Mouse (Mus musculus) forebrain, embryonic 11.5 days (tissue): ENCODE data around the gene R3hdm4. TPM values are rescaled to one million over a fixed set of nuclear protein-coding genes. Genes with fewer than 3 reads are reported as not detected.

Experiments
- ATAC-seq: fragments of 200-750 bp; cut with Nextera tagmentation; replicated peaks from 2 replicates; pipeline ENCODE4 v1.8.0; 2017; ENCODE audit warnings: moderate TSS enrichment; ENCODE audit not compliant: low FRiP score
- DNase-seq: peaks from one replicate; pipeline ENCODE4 v3.0.0-alpha.2; 2017; ENCODE audit warnings: low spot score
- H3K27ac ChIP-seq: fragments of 300-500 bp; sonication (generic); 2 replicates; pipeline ENCODE4 v1.5.1; 2014; ENCODE audit warnings: low read depth, low read length
- H3K27me3 ChIP-seq: fragments of 300-500 bp; sonication (generic); 2 replicates; pipeline ENCODE4 v1.6.1; 2014; ENCODE audit warnings: mild to moderate bottlenecking, low read length, mixed read lengths; ENCODE audit not compliant: control insufficient read depth, insufficient read depth
- H3K36me3 ChIP-seq: fragments of 300-500 bp; sonication (generic); 2 replicates; pipeline ENCODE4 v1.6.1; 2014; ENCODE audit warnings: mild to moderate bottlenecking, low read length, moderate library complexity, mixed read lengths; ENCODE audit not compliant: control insufficient read depth, insufficient read depth
- H3K4me1 ChIP-seq: fragments of 300-500 bp; sonication (generic); replicated peaks from 2 replicates; pipeline ENCODE4 v1.6.1; 2014; ENCODE audit warnings: low read length, mixed read lengths; ENCODE audit not compliant: control insufficient read depth, insufficient read depth
- H3K4me2 ChIP-seq: fragments of 300-500 bp; sonication (generic); 2 replicates; pipeline ENCODE4 v1.6.1; 2014; ENCODE audit warnings: low read depth, mild to moderate bottlenecking, low read length, moderate library complexity, mixed read lengths; ENCODE audit not compliant: severe bottlenecking
- H3K4me3 ChIP-seq: fragments of 300-500 bp; sonication (generic); 2 replicates; pipeline ENCODE4 v1.5.1; 2014; ENCODE audit warnings: low read depth, low read length
- H3K9ac ChIP-seq: fragments of 300-500 bp; sonication (generic); 2 replicates; pipeline ENCODE4 v1.6.1; 2014; ENCODE audit warnings: low read length
- H3K9me3 ChIP-seq: fragments of 300-500 bp; sonication (generic); 2 replicates; pipeline ENCODE4 v1.6.1; 2016; ENCODE audit warnings: low read length, mixed read lengths; ENCODE audit not compliant: control insufficient read depth
- WGBS: fragments of 180-500 bp; shearing (Covaris S2); extraction: QIAGEN DNeasy Blood & Tissue Kit; methylation state at CpG from one replicate; pipeline ENCODE4 v1.1.7; 2014; 5-methylcytosine and 5-hydroxymethylcytosine counted together
- polyA plus RNA-seq: library from polyadenylated mRNA; unstranded; fragments of >200 nt; fragmentation: Nextera tagmentation; extraction: Ambion mirVana; gene quantifications from 2 replicates; pipeline ENCODE4 v1.2.1, GENCODE M21; 2014

R3hdm4 gene
- polyA plus RNA-seq, 1 experiment from 2014 or later: 135 TPM

DNA sequence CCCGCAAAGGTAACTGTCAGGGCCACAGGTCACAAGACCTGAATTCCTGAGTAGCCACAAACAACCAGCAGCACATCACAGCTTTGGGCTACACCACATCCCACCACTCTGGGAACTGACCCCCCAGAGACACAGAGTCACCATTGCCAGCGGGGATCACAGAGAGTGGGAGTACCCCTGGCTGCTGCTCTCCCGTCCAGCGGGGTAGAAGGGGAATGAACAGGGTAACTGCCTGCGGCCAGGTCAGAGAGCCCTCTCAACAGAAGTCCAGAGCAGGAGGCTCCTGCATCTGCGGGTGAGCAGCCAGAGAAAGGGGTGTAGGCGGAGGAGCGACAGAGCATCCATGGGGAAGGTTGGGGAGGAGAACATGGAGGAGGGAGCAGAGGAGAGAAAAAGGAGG is 4.9 kb downstream of the R3hdm4 start:
- H3K27me3 ChIP-seq: peaks cover 40% of the 10 kb centered on the region
- no peak for ATAC-seq
- peaks cover 21% of the 10 kb centered on the region for H3K4me1 ChIP-seq
- 7% methylated on average over 8 of the region's 8 CpGs for WGBS
- H3K27ac ChIP-seq: no peak overlapping the region; the same call in 1 of the 2 replicates
- peak overlapping the region; percentile 83 for H3K4me2 ChIP-seq
- no peaks in the 10 kb centered on the region for H3K9me3 ChIP-seq
- DNase-seq: no peak
- H3K9ac ChIP-seq: peak overlapping the region; percentile 94
- no peaks in the 10 kb centered on the region for H3K36me3 ChIP-seq
- peak overlapping the region; percentile 81 for H3K4me3 ChIP-seq

DNA sequence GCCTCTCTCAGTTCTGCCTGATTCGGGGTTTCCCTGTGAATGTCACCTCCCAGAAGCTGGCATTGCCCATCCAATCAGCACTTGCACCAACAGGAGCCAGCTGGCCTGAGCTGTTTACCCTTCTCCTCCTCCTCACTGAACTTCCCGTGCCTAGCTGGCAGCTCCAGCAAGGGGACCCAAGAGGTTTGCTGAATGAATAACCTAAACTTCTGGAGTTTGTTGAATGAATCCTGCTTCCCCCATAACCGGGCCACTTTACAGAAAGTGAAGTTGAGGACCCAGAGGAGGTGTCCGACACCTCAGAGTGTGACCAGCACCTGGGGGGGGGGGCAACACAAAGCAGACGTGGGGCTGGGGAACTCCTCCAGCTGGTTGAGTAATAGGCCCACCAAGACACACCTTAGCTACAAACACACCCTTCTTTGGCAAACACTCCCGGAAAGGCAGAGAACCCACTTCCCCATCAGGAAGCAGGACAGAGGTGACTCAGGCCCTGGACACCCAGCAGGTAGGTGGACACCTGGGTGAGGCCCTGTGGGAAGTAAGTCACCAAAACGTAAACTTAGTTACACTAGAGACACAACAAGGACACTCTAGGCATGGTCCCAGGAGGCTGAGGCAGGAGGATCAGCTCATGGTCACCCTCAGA is 5.9 kb downstream of the R3hdm4 start:
- H3K27ac ChIP-seq: no peak overlapping the region
- H3K4me1 ChIP-seq: peaks cover 15% of the 10 kb centered on the region
- peaks cover 29% of the 10 kb centered on the region for H3K27me3 ChIP-seq
- H3K4me3 ChIP-seq: no peak overlapping the region
- H3K36me3 ChIP-seq: no peaks in the 10 kb centered on the region
- WGBS: 76% methylated on average over 7 of the region's 7 CpGs
- no peak for DNase-seq
- H3K9ac ChIP-seq: peak overlapping the region; percentile 20; the same call in 1 of the 2 replicates
- no peaks in the 10 kb centered on the region for H3K9me3 ChIP-seq
- H3K4me2 ChIP-seq: no peak overlapping the region
- no peak for ATAC-seq

DNA sequence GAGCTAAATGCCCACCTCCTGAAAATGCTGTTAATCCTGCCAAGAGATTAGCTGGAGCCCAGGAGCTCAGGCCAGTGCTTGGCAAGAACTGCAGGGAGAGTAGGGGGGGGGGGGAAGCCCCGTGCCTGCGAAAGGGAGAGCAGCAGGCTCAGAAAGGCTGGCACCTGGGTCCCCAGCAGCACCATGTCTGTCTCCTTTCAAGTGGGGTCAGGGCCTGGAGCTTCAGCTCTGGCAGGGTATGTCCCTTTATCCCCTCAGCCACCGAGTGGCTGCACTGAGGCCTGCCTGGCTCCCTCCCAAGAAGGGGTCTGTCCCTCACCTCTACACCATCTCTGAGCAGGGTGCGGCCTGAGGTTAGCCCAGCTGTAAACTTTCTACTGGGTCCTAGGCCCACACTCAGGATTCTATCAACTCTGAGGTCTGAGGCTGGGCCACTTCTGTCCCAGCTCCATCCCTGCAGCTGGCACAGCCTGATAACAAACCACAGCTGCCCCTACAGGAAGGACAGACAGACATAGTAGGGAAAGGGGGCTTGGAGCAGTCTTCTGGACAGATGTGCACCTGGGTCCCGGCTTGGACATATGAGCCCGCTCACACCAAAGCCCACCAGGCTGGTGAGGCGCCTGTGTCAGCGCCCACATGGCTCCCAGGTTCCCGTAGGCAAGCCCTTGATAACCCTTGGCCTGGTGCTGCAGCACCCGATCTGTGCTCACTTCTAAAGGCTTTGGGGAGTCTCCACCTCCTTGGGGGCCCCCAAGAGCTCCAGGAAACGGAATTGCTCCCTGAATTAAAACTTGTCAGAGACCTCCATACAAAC is 6.7 kb downstream of the R3hdm4 start:
- no peak overlapping the region for H3K4me2 ChIP-seq

DNA sequence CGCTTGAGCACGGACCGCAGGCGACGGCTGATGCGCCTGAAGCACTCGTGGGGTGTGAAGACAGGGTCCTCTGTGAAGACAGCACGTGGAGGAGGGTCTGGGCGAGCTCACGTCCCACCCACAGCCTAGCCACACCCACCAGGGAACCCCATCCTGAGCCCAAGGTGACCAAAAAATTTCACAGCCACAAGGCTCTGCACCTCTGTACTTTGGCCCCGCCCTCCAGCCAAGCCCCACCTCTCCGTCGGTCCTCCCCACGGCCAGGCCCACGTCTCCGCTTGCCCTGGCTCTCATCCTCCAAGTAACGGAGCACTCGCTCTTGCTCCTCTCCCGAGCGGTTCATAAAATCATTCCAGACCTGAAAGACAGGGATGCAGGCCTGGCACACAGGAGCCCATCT is 8.6 kb downstream of the R3hdm4 start:
- ATAC-seq (no peak), DNase-seq (no peak)
- Histone ChIP-seq H3K4me1 (peaks cover 11% of the 10 kb centered on the region), H3K36me3 (no peaks in the 10 kb centered on the region), H3K27ac (no peak overlapping the region), H3K27me3 (peaks cover 3% of the 10 kb centered on the region), H3K9me3 (no peaks in the 10 kb centered on the region), H3K9ac (no peak overlapping the region), H3K4me2 (no peak overlapping the region), H3K4me3 (no peak overlapping the region)
- WGBS: 66% methylated on average over 20 of the region's 20 CpGs

More for the DNA sequence above, 6.7 kb downstream of the R3hdm4 start:
- H3K9me3 ChIP-seq: no peaks in the 10 kb centered on the region
- H3K4me1 ChIP-seq: peaks cover 13% of the 10 kb centered on the region
- H3K9ac ChIP-seq: no peak overlapping the region
- 67% methylated on average over 9 of the region's 11 CpGs for WGBS
- DNase-seq (no peak), ATAC-seq (no peak)
- H3K4me3 ChIP-seq: no peak overlapping the region
- no peak overlapping the region for H3K27ac ChIP-seq
- no peaks in the 10 kb centered on the region for H3K36me3 ChIP-seq
- peaks cover 22% of the 10 kb centered on the region for H3K27me3 ChIP-seq

DNA sequence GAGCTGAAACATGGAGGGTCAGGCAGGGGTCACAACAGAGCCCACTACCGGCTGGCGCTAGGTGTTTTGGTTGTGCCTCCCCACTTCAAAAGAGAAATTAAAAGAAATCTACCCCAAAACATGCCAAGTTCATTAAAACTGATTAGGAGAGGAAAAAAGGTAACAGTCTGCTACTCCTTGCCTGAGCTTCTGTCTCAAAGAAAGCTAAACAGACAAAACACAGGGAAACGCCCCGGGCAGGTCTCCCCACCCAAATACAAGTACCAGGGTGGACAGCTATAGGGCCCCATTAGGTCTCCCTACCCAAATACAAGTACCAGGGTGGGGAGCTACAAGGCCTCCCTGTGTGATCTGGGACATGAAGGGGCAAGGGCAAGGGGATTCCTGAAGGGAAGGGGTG is 10.5 kb downstream of the R3hdm4 start, which contains the start of gene Gm26602:
Gene Gm26602, plus strand, starts transcription at position 301 of the 400 bp plus-strand sequence.
- ATAC-seq (no peak), DNase-seq (no peak)
- 97% methylated on average over 4 of the region's 4 CpGs for WGBS
- Histone ChIP-seq H3K27ac (no peak within 1 kb of the TSS), H3K4me1 (peaks cover 9% of the 10 kb centered on the region), H3K27me3 (no peaks in the 10 kb centered on the region), H3K9ac (no peak within 1 kb of the TSS), H3K36me3 (no peaks in the 10 kb centered on the region; the same call in 1 of the 2 replicates), H3K4me3 (no peak within 1 kb of the TSS), H3K4me2 (no peak within 1 kb of the TSS), H3K9me3 (no peaks in the 10 kb centered on the region)

DNA sequence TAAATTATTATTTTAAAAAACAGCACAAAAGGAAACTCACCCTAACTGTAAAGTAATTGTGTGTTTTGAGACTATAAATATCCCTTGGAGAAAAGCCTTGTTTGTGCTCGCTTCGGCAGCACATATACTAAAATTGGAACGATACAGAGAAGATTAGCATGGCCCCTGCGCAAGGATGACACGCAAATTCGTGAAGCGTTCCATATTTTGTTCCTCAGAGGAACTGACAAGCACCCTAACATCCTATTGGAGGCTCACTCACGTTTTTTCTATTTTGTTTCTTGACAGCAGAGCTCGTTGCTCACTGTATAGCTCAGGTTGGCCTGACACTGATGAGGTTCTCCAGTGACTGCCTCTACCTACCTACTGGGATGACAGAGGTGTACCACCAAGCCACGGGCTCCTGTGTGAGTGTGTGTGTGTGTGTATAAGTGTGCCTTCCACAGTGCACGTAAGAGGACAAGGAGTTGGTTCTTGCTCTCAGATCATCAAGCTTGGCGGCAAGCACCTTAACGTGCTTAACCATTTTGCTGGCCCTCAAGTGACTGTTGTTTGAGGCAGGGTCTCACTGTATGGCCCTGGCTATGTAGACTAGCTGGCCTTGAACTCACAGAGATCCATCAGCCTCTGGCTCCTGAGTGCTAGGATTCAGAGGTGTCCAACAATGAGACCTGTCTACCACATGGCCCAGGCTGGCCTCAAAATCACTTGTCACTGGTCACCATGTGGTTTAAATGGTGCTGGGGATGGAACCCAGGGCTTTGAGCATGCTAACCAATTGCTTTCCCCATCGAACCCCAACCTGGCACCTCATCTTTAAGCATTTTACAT is 11.7 kb downstream of the R3hdm4 start:
- H3K9me3 ChIP-seq: no peaks in the 10 kb centered on the region
- H3K4me3 ChIP-seq: peak overlapping the region; percentile 68; the same call in 1 of the 2 replicates
- H3K9ac ChIP-seq: peak overlapping the region; percentile 94; the same call in 1 of the 2 replicates
- 0 out of 2 replicates have a peak, but pooled peaks cover 2% of the 10 kb centered on the region for H3K27me3 ChIP-seq
- DNase-seq (no peak), ATAC-seq (peak; percentile 35)
- 0 out of 2 replicates have a peak, but pooled peaks cover 5% of the 10 kb centered on the region for H3K4me1 ChIP-seq
- no peaks in the 10 kb centered on the region; the same call in 1 of the 2 replicates for H3K36me3 ChIP-seq
- H3K27ac ChIP-seq: peak overlapping the region; percentile 95; the same call in 1 of the 2 replicates
- 24% methylated on average over 14 of the region's 14 CpGs for WGBS
- peak overlapping the region; percentile 26; the same call in 1 of the 2 replicates for H3K4me2 ChIP-seq

DNA sequence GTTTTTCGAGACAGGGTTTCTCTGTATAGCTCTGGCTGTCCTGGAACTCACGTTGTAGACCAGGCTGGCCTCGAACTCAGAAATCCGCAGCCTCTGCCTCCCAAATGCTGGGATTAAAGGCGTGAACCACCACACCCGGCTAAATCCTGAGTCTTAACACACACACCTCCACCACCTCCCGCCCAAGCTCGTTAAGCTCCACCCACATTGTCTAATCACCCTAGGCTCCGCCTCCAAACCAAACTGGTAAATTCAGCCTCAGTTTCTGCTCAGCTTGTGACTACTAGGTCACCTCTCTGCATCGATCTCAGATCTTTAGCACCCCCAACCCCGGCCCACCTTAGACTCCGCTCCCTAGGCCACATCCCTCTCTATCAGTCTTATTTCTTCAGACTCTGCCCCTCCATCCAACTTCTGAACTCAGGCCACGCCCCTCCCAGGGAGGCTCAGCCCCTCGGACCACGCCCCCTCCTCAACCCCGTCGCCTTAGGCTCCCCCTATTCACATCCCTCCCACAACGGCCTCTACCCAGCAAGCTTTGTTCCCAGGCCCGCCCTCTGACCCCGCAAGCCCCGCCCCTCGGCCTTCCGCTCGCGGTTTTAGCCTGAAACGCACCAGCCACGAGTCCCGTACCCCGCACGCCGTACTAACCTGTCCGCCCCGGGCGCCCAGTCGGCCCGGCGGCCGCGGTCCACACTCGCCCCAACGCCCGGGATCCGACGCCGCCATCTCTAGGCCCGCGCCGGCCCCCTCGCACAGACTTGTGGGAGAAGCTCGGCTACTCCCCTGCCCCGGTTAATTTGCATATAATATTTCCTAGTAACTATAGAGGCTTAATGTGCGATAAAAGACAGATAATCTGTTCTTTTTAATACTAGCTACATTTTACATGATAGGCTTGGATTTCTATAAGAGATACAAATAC is 12.6 kb downstream of the R3hdm4 start, which contains the start of gene Med16:
Gene Med16, minus strand, starts transcription at position 757 of the 925 bp plus-strand sequence.
- DNase-seq: peak; percentile 97
- H3K36me3 ChIP-seq: no peaks in the 10 kb centered on the region; the same call in 1 of the 2 replicates

More for the DNA sequence above, 12.6 kb downstream of the R3hdm4 start, which contains the start of gene Med16:
- Histone ChIP-seq H3K4me3 (peak within 1 kb of the TSS; percentile 68), H3K9ac (peak within 1 kb of the TSS; percentile 94), H3K4me1 (0 out of 2 replicates have a peak, but pooled peaks cover 5% of the 10 kb centered on the region), H3K27me3 (0 out of 2 replicates have a peak, but pooled peaks cover 2% of the 10 kb centered on the region), H3K27ac (peak within 1 kb of the TSS; percentile 95), H3K9me3 (no peaks in the 10 kb centered on the region), H3K4me2 (peak within 1 kb of the TSS; percentile 39)
- ATAC-seq: peak; percentile 93
- WGBS: 2% methylated on average over 52 of the region's 52 CpGs
